Mouse (Mus musculus) lung, adult 18-20 months (tissue): ENCODE data around the gene Gcgr.

ENCODE experiments used
- DNase-seq, 2 experiments: peaks; one replicate each; pipeline ENCODE4 v3.0.0; 2022; ENCODE audit warnings: mixed read lengths in 2 of 2

Gene Gcgr

GRCm38 (mm10) chr11:120530085-120530964 lies at the start of gene Gcgr:
Gene Gcgr (plus strand): TSS chr11:120530699.
- DNase-seq, result no peak

GRCm38 (mm10) chr11:120483448-120483934 lies 47.0 kb upstream of the Gcgr start:
- DNase-seq, result no peak

GRCm38 (mm10) chr11:120484265-120484981 lies 46.1 kb upstream of the Gcgr start, which contains the start of gene Mrpl12:
Gene Mrpl12 (plus strand): TSS chr11:120484613.
- DNase-seq, result peak; percentile 87 to 90

- DNase-seq, result no peak
Observed at GRCm38 (mm10) chr11:120485251-120485650, 45.2 kb upstream of the Gcgr start.

- DNase-seq, result no peak
Observed at GRCm38 (mm10) chr11:120488516-120488915, 42.0 kb upstream of the Gcgr start.

- peak; percentile 71 to 79 for DNase-seq
Observed at GRCm38 (mm10) chr11:120489054-120489761, 41.3 kb upstream of the Gcgr start.

- peak; percentile 55 to 70 for DNase-seq
Observed at GRCm38 (mm10) chr11:120490291-120491046, 40.0 kb upstream of the Gcgr start.

- DNase-seq, result peak; percentile 91 to 92
Observed at GRCm38 (mm10) chr11:120491317-120492023, 39.0 kb upstream of the Gcgr start, which contains the start of gene Slc25a10. Gene Slc25a10 (plus strand): TSS chr11:120491840.

- peak; percentile 62 to 66 for DNase-seq
Observed at GRCm38 (mm10) chr11:120492024-120492877, 38.2 kb upstream of the Gcgr start.

GRCm38 (mm10) chr11:120492878-120493203 lies 37.7 kb upstream of the Gcgr start:
- no peak for DNase-seq

GRCm38 (mm10) chr11:120493351-120493750 lies 37.1 kb upstream of the Gcgr start:
- peak in 1 of 2 experiments; percentile 45 for DNase-seq

GRCm38 (mm10) chr11:120493911-120494310 lies 36.6 kb upstream of the Gcgr start:
- no peak for DNase-seq

GRCm38 (mm10) chr11:120497436-120497835 lies 33.1 kb upstream of the Gcgr start:
- DNase-seq, result no peak

GRCm38 (mm10) chr11:120498226-120498625 lies 32.3 kb upstream of the Gcgr start:
- DNase-seq, result no peak

GRCm38 (mm10) chr11:120498891-120499290 lies 31.6 kb upstream of the Gcgr start:
- no peak for DNase-seq

- DNase-seq, result no peak
Observed at GRCm38 (mm10) chr11:120499894-120500293, 30.6 kb upstream of the Gcgr start.

- DNase-seq, result peak; percentile 86 to 92
Observed at GRCm38 (mm10) chr11:120500357-120500756, 30.1 kb upstream of the Gcgr start.

GRCm38 (mm10) chr11:120501018-120501417 lies 29.5 kb upstream of the Gcgr start:
- no peak for DNase-seq

- no peak for DNase-seq
Observed at GRCm38 (mm10) chr11:120501701-120502100, 28.8 kb upstream of the Gcgr start.

GRCm38 (mm10) chr11:120505661-120506060 lies 24.8 kb upstream of the Gcgr start:
- no peak for DNase-seq
